Mouse (Mus musculus) B cell, adult 62 days (primary cell): ENCODE data around the gene Prrt4. TPM values are rescaled to one million over a fixed set of nuclear protein-coding genes. Genes with fewer than 3 reads are reported as not detected.

Experiments
- total RNA-seq: library from RNA; stranded (reverse); gene quantifications from 4 replicates; pipeline ENCODE4 v1.2.4, GENCODE M21; 2023

Gene Prrt4
- total RNA-seq, result 0.27 to 0.94 TPM (median 0.72 TPM) in 3 of 4 replicates, not detected in the other

DNA sequence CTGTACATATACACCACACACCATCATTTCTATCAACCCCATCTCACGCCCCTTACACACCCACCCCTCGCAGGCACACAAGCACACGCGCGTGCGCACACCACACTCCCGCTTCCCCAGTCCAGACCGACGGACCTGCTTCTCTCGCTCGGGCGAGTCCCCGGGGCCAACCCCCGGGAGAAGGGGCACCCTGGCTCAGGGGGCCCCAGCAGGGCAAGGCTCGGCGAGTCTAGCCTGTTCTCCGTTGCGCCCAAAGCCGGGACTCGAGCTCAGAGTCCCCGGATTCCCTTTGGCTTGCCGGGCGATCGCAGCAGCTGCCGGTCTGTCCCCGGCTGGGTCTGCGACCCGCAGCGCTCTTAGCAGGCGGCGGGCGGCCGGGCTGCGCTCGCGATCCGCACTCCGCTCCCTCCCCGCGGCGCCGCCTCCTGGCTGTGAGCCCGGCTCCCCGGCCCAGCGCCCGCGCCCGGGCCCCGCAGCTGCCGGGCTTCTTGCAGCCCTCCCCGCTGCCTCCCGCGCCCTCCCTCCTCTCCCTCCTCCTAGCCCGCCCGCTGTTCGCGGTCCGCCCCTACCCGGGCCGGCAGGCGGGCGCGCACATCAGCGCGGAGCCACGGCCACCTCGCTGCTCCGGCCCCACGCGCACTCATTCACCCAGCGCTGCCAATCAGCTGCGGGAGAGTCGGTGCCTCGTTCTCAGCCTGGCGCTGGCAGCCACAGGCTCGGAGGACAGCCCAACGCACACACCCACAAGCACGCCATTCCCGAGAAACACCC, at the start of gene Prrt4:
Prrt4 (minus strand) TSS at position 697 of the 771 bp plus-strand sequence.

GRCm38 (mm10) chr6:29215881-29216501, 36.6 kb upstream of the Prrt4 start, which contains the start of gene Impdh1:
Gene Impdh1 (minus strand): TSS chr6:29216364.

DNA sequence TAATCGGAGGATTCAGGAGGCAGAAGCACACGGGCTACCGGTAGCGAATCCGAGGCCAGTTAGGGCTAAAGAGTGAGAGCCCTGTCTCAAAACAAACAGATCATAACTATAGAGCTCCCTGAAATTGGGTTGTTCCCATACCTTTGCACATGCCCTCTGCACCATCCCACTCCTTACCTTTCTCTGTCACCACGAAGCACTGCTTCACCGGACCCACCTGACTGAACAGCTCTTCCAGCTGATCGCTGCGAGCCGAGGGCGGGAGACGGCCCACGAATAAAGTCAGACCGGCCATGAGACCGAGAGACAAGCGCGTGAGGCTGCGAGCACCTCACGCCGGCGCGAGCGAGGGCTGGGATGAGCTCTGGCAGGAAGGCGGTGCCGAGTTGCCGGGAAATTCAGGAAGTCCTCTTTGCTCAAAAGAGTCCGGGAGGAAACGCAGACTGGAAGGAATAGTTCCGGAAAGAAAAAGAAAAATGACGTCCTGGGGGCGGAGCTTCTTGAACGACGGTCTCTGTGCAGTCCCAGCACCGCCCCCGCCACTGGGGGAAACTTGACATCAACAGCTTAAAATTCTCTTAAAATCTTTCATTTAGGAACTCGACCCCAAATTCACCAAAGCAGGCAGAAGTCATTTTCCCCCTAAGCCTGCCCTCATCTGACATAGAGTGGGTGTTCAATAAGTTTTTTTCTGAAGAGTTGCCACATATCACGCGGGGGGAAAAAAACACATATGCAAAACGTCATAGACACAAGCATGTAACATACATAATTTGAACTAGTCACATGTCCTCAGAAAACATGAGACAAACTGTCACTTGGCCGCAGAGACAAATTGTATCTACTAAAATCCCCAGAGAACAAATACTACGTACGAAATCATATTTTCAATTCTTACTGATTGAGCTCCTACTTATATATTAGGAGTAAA, 14.8 kb downstream of the Prrt4 start, which contains the start of gene Rbm28:
Rbm28 (minus strand) TSS at position 693 of the 931 bp plus-strand sequence.

Other genes starting within 250 kb of the Prrt4 start
- gene Lep, start 119.4 kb downstream of the Prrt4 start, total RNA-seq, result not detected in 4 replicates
- 86.4 to 110 TPM (median 95.1 TPM) in 4 replicates for gene Rbm28, start 14.6 kb downstream of the Prrt4 start, total RNA-seq
- gene Impdh1, start 36.8 kb upstream of the Prrt4 start, total RNA-seq, result 58.6 to 69.6 TPM (median 64.2 TPM) in 4 replicates
- gene Hilpda, start 92.9 kb upstream of the Prrt4 start, total RNA-seq, result 22.2 to 28.7 TPM (median 28.1 TPM) in 4 replicates
- 1.0 TPM in 1 of 4 replicates, not detected in the others for gene Fam71f2, start 100.0 kb upstream of the Prrt4 start, total RNA-seq
- not detected in 4 replicates for gene Fam71f1, start 139.6 kb upstream of the Prrt4 start, total RNA-seq
- 46.3 to 53.5 TPM (median 50.1 TPM) in 4 replicates for gene Calu, start 168.5 kb upstream of the Prrt4 start, total RNA-seq
- gene Opn1sw, start 208.9 kb upstream of the Prrt4 start, total RNA-seq, result not detected in 4 replicates
- not detected in 4 replicates for gene Ccdc136, start 216.7 kb upstream of the Prrt4 start, total RNA-seq